Mouse (Mus musculus) lung, postnatal 0 days (tissue): ENCODE measurements at regions not wholly inside any gene's neighbourhood (a gene's known extent, or its start where the extent isn't known, plus 50 kb on each side); places are given as distances from the start of the nearest gene placed in this dataset.
A peak's percentile ranks its signal among the peaks of the same experiment; 100 is the strongest.

ENCODE experiments used
- ATAC-seq: fragments of 200-750 bp; cut with Nextera tagmentation; 2 replicates; pipeline ENCODE4 v1.8.0; 2017; ENCODE audit warnings: moderate library complexity
- DNase-seq: peaks from one replicate; pipeline ENCODE4 v3.0.0-alpha.2; 2016; ENCODE audit warnings: low spot score
- H3K27ac ChIP-seq: fragments of 300-500 bp; sonication (generic); 2 replicates; pipeline ENCODE4 v1.5.1; 2014; ENCODE audit warnings: antibody characterized with exemption, mild to moderate bottlenecking, low read length, mixed read lengths
- H3K27me3 ChIP-seq: fragments of 300-500 bp; sonication (generic); replicated peaks from 2 replicates; pipeline ENCODE4 v1.6.1; 2014; ENCODE audit warnings: low read length, mixed read lengths; ENCODE audit not compliant: insufficient read depth
- H3K36me3 ChIP-seq: fragments of 300-500 bp; sonication (generic); 2 replicates; pipeline ENCODE4 v1.6.1; 2014; ENCODE audit warnings: low read length, mixed read lengths; ENCODE audit not compliant: insufficient read depth
- H3K4me1 ChIP-seq: fragments of 300-500 bp; sonication (generic); 2 replicates; pipeline ENCODE4 v1.6.1; 2014; ENCODE audit warnings: antibody characterized with exemption, low read depth, low read length, mixed read lengths; ENCODE audit not compliant: insufficient read depth
- H3K4me2 ChIP-seq: fragments of 300-500 bp; sonication (generic); replicated peaks from 2 replicates; pipeline ENCODE4 v1.6.1; 2014; ENCODE audit warnings: low read depth, mild to moderate bottlenecking, low read length, moderate library complexity, mixed read lengths
- H3K4me3 ChIP-seq: fragments of 300-500 bp; sonication (generic); 2 replicates; pipeline ENCODE4 v1.5.1; 2014; ENCODE audit warnings: low read depth, low read length
- H3K9ac ChIP-seq: fragments of 300-500 bp; sonication (generic); replicated peaks from 2 replicates; pipeline ENCODE4 v1.6.1; 2014; ENCODE audit warnings: low read depth, mild to moderate bottlenecking
- H3K9me3 ChIP-seq: fragments of 300-500 bp; sonication (generic); 2 replicates; pipeline ENCODE4 v1.6.1; 2016; ENCODE audit warnings: low read length, mixed read lengths
- CTCF ChIP-seq: IDR thresholded peaks from 2 replicates; pipeline ENCODE4 v1.5.1; 2016; ENCODE audit warnings: antibody characterized with exemption, mild to moderate bottlenecking
- EP300 ChIP-seq: IDR thresholded peaks from 2 replicates; pipeline ENCODE4 v1.6.1; 2016; ENCODE audit warnings: antibody characterized with exemption, mild to moderate bottlenecking, control low read depth
- WGBS: fragments of 180-500 bp; shearing (Covaris S2); extraction: QIAGEN DNeasy Blood & Tissue Kit; methylation state at CpG from one replicate; pipeline ENCODE4 v1.1.7; 2014; 5-methylcytosine and 5-hydroxymethylcytosine counted together

- 59% methylated on average over 11 of the region's 11 CpGs for WGBS
- no peaks in the 10 kb centered on the region for H3K9me3 ChIP-seq
- no peak overlapping the region for H3K27ac ChIP-seq
- DNase-seq (no peak), ATAC-seq (peak; percentile 16; the same call in 1 of the 2 replicates)
- TF ChIP-seq CTCF, result no peak
- no peak for TF ChIP-seq EP300
- H3K9ac ChIP-seq, result no peak overlapping the region
- no peaks in the 10 kb centered on the region for H3K36me3 ChIP-seq
- H3K4me1 ChIP-seq, result no peaks in the 10 kb centered on the region
- H3K27me3 ChIP-seq, result no peaks in the 10 kb centered on the region
- no peak overlapping the region for H3K4me3 ChIP-seq
- H3K4me2 ChIP-seq, result no peak overlapping the region
Measured at GRCm38 (mm10) chr1:75839551-75840223, 293.6 kb downstream of the Slc4a3 start.

- no peaks in the 10 kb centered on the region for H3K4me1 ChIP-seq
- no peak for DNase-seq
- no peak for TF ChIP-seq EP300
- no peak for TF ChIP-seq CTCF
- H3K9ac ChIP-seq, result no peak overlapping the region
- ATAC-seq, result no peak
- H3K36me3 ChIP-seq, result no peaks in the 10 kb centered on the region
- H3K9me3 ChIP-seq, result no peaks in the 10 kb centered on the region
- no peak overlapping the region for H3K4me2 ChIP-seq
- no peak overlapping the region for H3K27ac ChIP-seq
- WGBS, result 76% methylated on average over 4 of the region's 4 CpGs
- H3K4me3 ChIP-seq, result no peak overlapping the region
- no peaks in the 10 kb centered on the region for H3K27me3 ChIP-seq
Measured at GRCm38 (mm10) chr1:75842396-75842795, 296.3 kb downstream of the Slc4a3 start.

- no peaks in the 10 kb centered on the region for H3K4me1 ChIP-seq
- ATAC-seq, result no peak
- no peaks in the 10 kb centered on the region for H3K36me3 ChIP-seq
- no peaks in the 10 kb centered on the region for H3K27me3 ChIP-seq
- 90% methylated on average over 6 of the region's 6 CpGs for WGBS
- H3K4me2 ChIP-seq, result no peak overlapping the region
- no peak for DNase-seq
- H3K9ac ChIP-seq, result no peak overlapping the region
- H3K4me3 ChIP-seq, result no peak overlapping the region
- no peak for TF ChIP-seq CTCF
- no peak for TF ChIP-seq EP300
- H3K9me3 ChIP-seq, result no peaks in the 10 kb centered on the region
- no peak overlapping the region for H3K27ac ChIP-seq
Measured at GRCm38 (mm10) chr1:75843326-75843725, 297.3 kb downstream of the Slc4a3 start.

- DNase-seq, result no peak
- no peaks in the 10 kb centered on the region for H3K36me3 ChIP-seq
- WGBS, result 54% methylated on average over 10 of the region's 10 CpGs
Measured at GRCm38 (mm10) chr1:75844123-75844522, 298.1 kb downstream of the Slc4a3 start.

GRCm38 (mm10) chr1:75844529-75844928 is 298.5 kb downstream of the Slc4a3 start:
- H3K4me3 ChIP-seq, result no peak overlapping the region
- WGBS, result 66% methylated on average over 4 of the region's 4 CpGs
- ATAC-seq (no peak), DNase-seq (no peak)
- no peaks in the 10 kb centered on the region for H3K4me1 ChIP-seq
- TF ChIP-seq CTCF, result no peak
- no peaks in the 10 kb centered on the region for H3K9me3 ChIP-seq
- H3K36me3 ChIP-seq, result no peaks in the 10 kb centered on the region
- no peak overlapping the region for H3K9ac ChIP-seq
- H3K4me2 ChIP-seq, result no peak overlapping the region
- no peaks in the 10 kb centered on the region for H3K27me3 ChIP-seq
- no peak overlapping the region for H3K27ac ChIP-seq

More at GRCm38 (mm10) chr1:75844123-75844522, 298.1 kb downstream of the Slc4a3 start:
- H3K4me2 ChIP-seq, result no peak overlapping the region
- no peak overlapping the region for H3K27ac ChIP-seq
- no peaks in the 10 kb centered on the region for H3K9me3 ChIP-seq
- H3K4me1 ChIP-seq, result no peaks in the 10 kb centered on the region
- TF ChIP-seq EP300 (no peak), CTCF (no peak)
- no peak for ATAC-seq
- H3K27me3 ChIP-seq, result no peaks in the 10 kb centered on the region
- no peak overlapping the region for H3K9ac ChIP-seq
- no peak overlapping the region for H3K4me3 ChIP-seq

GRCm38 (mm10) chr1:75844981-75845380 is 298.9 kb downstream of the Slc4a3 start:
- TF ChIP-seq CTCF, result no peak
- no peak for TF ChIP-seq EP300
- no peaks in the 10 kb centered on the region for H3K4me1 ChIP-seq
- ATAC-seq (no peak), DNase-seq (no peak)
- H3K9me3 ChIP-seq, result no peaks in the 10 kb centered on the region
- no peaks in the 10 kb centered on the region for H3K36me3 ChIP-seq
- no peak overlapping the region for H3K4me3 ChIP-seq
- H3K27ac ChIP-seq, result no peak overlapping the region
- H3K4me2 ChIP-seq, result no peak overlapping the region
- WGBS, result 42% methylated on average over 7 of the region's 7 CpGs
- H3K9ac ChIP-seq, result no peak overlapping the region
- H3K27me3 ChIP-seq, result no peaks in the 10 kb centered on the region
